Mouse (Mus musculus): Measurements from ENCODE around the gene Rab5c. TPM values are rescaled to one million over a fixed set of nuclear protein-coding genes. Genes with fewer than 3 reads are reported as not detected.
A peak's percentile ranks its signal among the peaks of the same experiment; 100 is the strongest.

Rab5c gene
- polyA plus RNA-seq, 2 experiments = 57.4 to 109 TPM

- no peaks in the 10 kb centered on the region for H3K27me3 ChIP-seq (ENCODE audit: control insufficient read depth, insufficient read depth, low read length)
- no peaks in the 10 kb centered on the region for H3K9me3 ChIP-seq (ENCODE audit: control insufficient read depth, low read length)
- H3K36me3 ChIP-seq (replicated peaks; ENCODE audit: control insufficient read depth, insufficient read depth, low read depth) = peaks cover 23% of the 10 kb centered on the region
- TF ChIP-seq CTCF (IDR thresholded peaks at IDR 0.05; ENCODE audit: low read depth) (no peak), EP300 (IDR thresholded peaks at IDR 0.05; ENCODE audit: low read depth) (no peak)
- WGBS (ENCODE audit: insufficient replicate concordance) = 29% methylated on average over 2 of the region's 2 CpGs
- peak overlapping the region; percentile 0 for H3K27ac ChIP-seq
- no peak for ATAC-seq (ENCODE audit: insufficient read depth)
- H3K9ac ChIP-seq (replicated peaks) = no peak overlapping the region
- H3K4me1 ChIP-seq (replicated peaks; ENCODE audit: control insufficient read depth in 2 of 2, insufficient read depth in 2 of 2, low read length in 1 of 2) = peaks cover 26 to 39% of the 10 kb centered on the region in 2 experiments
- H3K4me2 ChIP-seq (ENCODE audit: low read depth) = peak overlapping the region; percentile 25
- DNase-seq (ENCODE audit: low read depth in 3 of 3, low spot score in 3 of 3) = no peak
- H3K4me3 ChIP-seq (ENCODE audit: insufficient read depth in 1 of 2, low read depth in 2 of 2, low read length in 2 of 2) = no peak overlapping the region
These were observed 15.5 kb downstream of the Rab5c start for GRCm38 (mm10) chr11:100722493-100723028.

GRCm38 (mm10) chr11:100721776-100722492 is 16.1 kb downstream of the Rab5c start:
- TF ChIP-seq CTCF (IDR thresholded peaks at IDR 0.05; ENCODE audit: low read depth) = no peak
- no peak for TF ChIP-seq EP300 (IDR thresholded peaks at IDR 0.05; ENCODE audit: low read depth)
- H3K27me3 ChIP-seq (ENCODE audit: control insufficient read depth, insufficient read depth, low read length) = no peaks in the 10 kb centered on the region
- H3K36me3 ChIP-seq (replicated peaks; ENCODE audit: control insufficient read depth, insufficient read depth, low read depth) = peaks cover 29% of the 10 kb centered on the region
- no peaks in the 10 kb centered on the region for H3K9me3 ChIP-seq (ENCODE audit: control insufficient read depth, low read length)
- peaks cover 26 to 39% of the 10 kb centered on the region in 2 experiments for H3K4me1 ChIP-seq (replicated peaks; ENCODE audit: control insufficient read depth in 2 of 2, insufficient read depth in 2 of 2, low read length in 1 of 2)
- H3K27ac ChIP-seq = peak overlapping the region; percentile 0
- WGBS (ENCODE audit: insufficient replicate concordance) = 11% methylated on average over 8 of the region's 8 CpGs
- ATAC-seq (ENCODE audit: insufficient read depth) (peak; percentile 57; the same call in 1 of the 2 replicates), DNase-seq (ENCODE audit: low read depth in 3 of 3, low spot score in 3 of 3) (peak in 1 of 3 experiments; percentile 36)
- peak overlapping the region; percentile 25 for H3K4me2 ChIP-seq (ENCODE audit: low read depth)
- H3K4me3 ChIP-seq (ENCODE audit: insufficient read depth in 1 of 2, low read depth in 2 of 2, low read length in 2 of 2) = no peak overlapping the region
- no peak overlapping the region; the same call in 1 of the 2 replicates for H3K9ac ChIP-seq (replicated peaks)

GRCm38 (mm10) chr11:100721254-100721653 is 16.8 kb downstream of the Rab5c start:
- no peak overlapping the region for H3K27ac ChIP-seq
- ATAC-seq (ENCODE audit: insufficient read depth) (no peak), DNase-seq (ENCODE audit: low read depth in 3 of 3, low spot score in 3 of 3) (no peak)
- no peak overlapping the region for H3K9ac ChIP-seq (replicated peaks)
- peaks cover 36% of the 10 kb centered on the region for H3K36me3 ChIP-seq (replicated peaks; ENCODE audit: control insufficient read depth, insufficient read depth, low read depth)
- 12% methylated on average over 4 of the region's 4 CpGs for WGBS (ENCODE audit: insufficient replicate concordance)
- H3K4me1 ChIP-seq (replicated peaks; ENCODE audit: control insufficient read depth in 2 of 2, insufficient read depth in 2 of 2, low read length in 1 of 2) = peaks cover 26 to 39% of the 10 kb centered on the region in 2 experiments
- no peak for TF ChIP-seq EP300 (IDR thresholded peaks at IDR 0.05; ENCODE audit: low read depth)
- no peak for TF ChIP-seq CTCF (IDR thresholded peaks at IDR 0.05; ENCODE audit: low read depth)
- no peak overlapping the region for H3K4me3 ChIP-seq (ENCODE audit: insufficient read depth in 1 of 2, low read depth in 2 of 2, low read length in 2 of 2)
- H3K9me3 ChIP-seq (ENCODE audit: control insufficient read depth, low read length) = no peaks in the 10 kb centered on the region
- H3K4me2 ChIP-seq (ENCODE audit: low read depth) = no peak overlapping the region; the same call in 1 of the 2 replicates
- no peaks in the 10 kb centered on the region for H3K27me3 ChIP-seq (ENCODE audit: control insufficient read depth, insufficient read depth, low read length)

- no peak for DNase-seq (ENCODE audit: low read depth in 3 of 3, low spot score in 3 of 3)
- no peak overlapping the region for H3K4me2 ChIP-seq (ENCODE audit: low read depth)
- no peak overlapping the region for H3K4me3 ChIP-seq (ENCODE audit: insufficient read depth in 1 of 2, low read depth in 2 of 2, low read length in 2 of 2)
- H3K27me3 ChIP-seq (ENCODE audit: control insufficient read depth, insufficient read depth, low read length) = no peaks in the 10 kb centered on the region
- no peak overlapping the region for H3K27ac ChIP-seq
- TF ChIP-seq EP300 (IDR thresholded peaks at IDR 0.05; ENCODE audit: low read depth) = no peak
- no peak for TF ChIP-seq CTCF (IDR thresholded peaks at IDR 0.05; ENCODE audit: low read depth)
- no peak overlapping the region for H3K9ac ChIP-seq (replicated peaks)
- ATAC-seq (ENCODE audit: insufficient read depth) = no peak
- peaks cover 24 to 37% of the 10 kb centered on the region in 2 experiments for H3K4me1 ChIP-seq (replicated peaks; ENCODE audit: control insufficient read depth in 2 of 2, insufficient read depth in 2 of 2, low read length in 1 of 2)
- H3K9me3 ChIP-seq (ENCODE audit: control insufficient read depth, low read length) = no peaks in the 10 kb centered on the region
- H3K36me3 ChIP-seq (replicated peaks; ENCODE audit: control insufficient read depth, insufficient read depth, low read depth) = peaks cover 45% of the 10 kb centered on the region
- WGBS (ENCODE audit: insufficient replicate concordance) = 39% methylated on average over 5 of the region's 5 CpGs
These were observed 17.7 kb downstream of the Rab5c start for GRCm38 (mm10) chr11:100720345-100720744.

- H3K4me3 ChIP-seq (ENCODE audit: insufficient read depth in 1 of 2, low read depth in 2 of 2, low read length in 2 of 2) = no peak overlapping the region
- peaks cover 20 to 35% of the 10 kb centered on the region in 2 experiments for H3K4me1 ChIP-seq (replicated peaks; ENCODE audit: control insufficient read depth in 2 of 2, insufficient read depth in 2 of 2, low read length in 1 of 2)
- peaks cover 47% of the 10 kb centered on the region for H3K36me3 ChIP-seq (replicated peaks; ENCODE audit: control insufficient read depth, insufficient read depth, low read depth)
- no peak overlapping the region for H3K27ac ChIP-seq
- ATAC-seq (ENCODE audit: insufficient read depth) = no peak
- no peak for TF ChIP-seq CTCF (IDR thresholded peaks at IDR 0.05; ENCODE audit: low read depth)
- TF ChIP-seq EP300 (IDR thresholded peaks at IDR 0.05; ENCODE audit: low read depth) = no peak
- no peak overlapping the region for H3K4me2 ChIP-seq (ENCODE audit: low read depth)
- 87% methylated on average over 11 of the region's 11 CpGs for WGBS (ENCODE audit: insufficient replicate concordance)
- no peak overlapping the region for H3K9ac ChIP-seq (replicated peaks)
- no peaks in the 10 kb centered on the region for H3K27me3 ChIP-seq (ENCODE audit: control insufficient read depth, insufficient read depth, low read length)
- no peaks in the 10 kb centered on the region for H3K9me3 ChIP-seq (ENCODE audit: control insufficient read depth, low read length)
- DNase-seq (ENCODE audit: low read depth in 3 of 3, low spot score in 3 of 3) = no peak
These were observed 18.1 kb downstream of the Rab5c start for GRCm38 (mm10) chr11:100719893-100720292.

Data from liver, embryonic 14.5 days (tissue).